Mouse (Mus musculus): ENCODE data around the gene Acin1. TPM values are rescaled to one million over a fixed set of nuclear protein-coding genes. Genes with fewer than 3 reads are reported as not detected.
A peak's percentile ranks its signal among the peaks of the same experiment; 100 is the strongest.
"Not testable (repeated sequence)": the region's sequence is repeated elsewhere in the genome, so short reads cannot be mapped to it uniquely, and the experiment has no call there.

The Acin1 gene
- polyA plus RNA-seq, 1 experiment from 2014 or later, result 90.1 TPM

DNA sequence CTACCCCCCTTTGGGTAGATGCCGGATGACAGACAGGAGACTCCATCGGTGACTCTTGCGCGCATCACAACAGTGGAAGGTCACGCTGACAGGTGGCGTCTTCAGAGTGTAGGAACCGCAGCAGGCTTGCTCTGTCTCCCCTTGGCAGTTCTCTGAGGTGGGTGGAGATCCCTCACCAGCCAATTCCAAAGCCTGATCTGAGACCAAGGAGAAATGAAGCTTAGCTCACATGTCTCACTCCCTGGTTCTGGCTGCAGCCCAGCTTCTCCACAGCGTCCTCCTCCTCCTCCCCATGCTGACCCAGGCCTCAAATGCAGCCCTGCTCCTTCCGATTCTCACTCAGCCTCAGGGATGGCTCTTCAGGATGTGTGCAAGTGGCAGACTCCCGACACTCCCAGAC lies 61.8 kb downstream of the Acin1 start:
- Histone ChIP-seq H3K9me3 (replicated peaks; ENCODE audit: low read length) (no peaks in the 10 kb centered on the region), H3K27ac (no peak overlapping the region), H3K4me2 (ENCODE audit: low read length) (no peak overlapping the region), H3K27me3 (ENCODE audit: insufficient read depth, low read length) (no peaks in the 10 kb centered on the region), H3K9ac (ENCODE audit: low read depth, low read length) (no peak overlapping the region), H3K36me3 (ENCODE audit: insufficient read depth, low read length) (no peaks in the 10 kb centered on the region), H3K4me1 (replicated peaks; ENCODE audit: insufficient read depth, low read length) (no peaks in the 10 kb centered on the region), H3K4me3 (replicated peaks; ENCODE audit: low read depth, low read length) (no peak overlapping the region)
- TF ChIP-seq CTCF (IDR thresholded peaks at IDR 0.05; ENCODE audit: low read depth), result no peak
- 79% methylated on average over 10 of the region's 10 CpGs for WGBS
- DNase-seq (ENCODE audit: low spot score) (no peak), ATAC-seq (replicated peaks; ENCODE audit: low FRiP score, low read depth) (no peak)

DNA sequence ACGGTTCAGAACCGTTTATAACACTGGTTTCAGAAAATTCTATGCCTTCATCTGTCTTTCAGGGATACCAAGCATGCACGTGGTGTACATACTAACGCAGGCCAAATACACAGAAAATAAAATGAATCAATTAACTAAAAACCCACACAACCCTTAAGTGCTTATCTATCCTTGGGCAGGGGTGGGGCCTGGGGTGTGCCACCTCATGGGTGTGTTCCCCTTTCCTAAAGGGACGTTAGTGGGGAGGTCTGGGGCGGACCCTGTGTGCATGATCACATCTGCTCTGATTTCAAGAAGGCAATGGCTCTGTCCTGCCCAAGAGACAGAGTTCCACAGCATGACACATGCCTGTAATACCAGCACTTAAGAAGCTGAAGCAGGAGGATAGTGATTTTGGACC lies 63.4 kb downstream of the Acin1 start:
- 93% methylated on average over 6 of the region's 6 CpGs for WGBS
- Histone ChIP-seq H3K9ac (ENCODE audit: low read depth, low read length) (no peak overlapping the region), H3K27me3 (ENCODE audit: insufficient read depth, low read length) (no peaks in the 10 kb centered on the region), H3K4me2 (ENCODE audit: low read length) (no peak overlapping the region), H3K4me3 (replicated peaks; ENCODE audit: low read depth, low read length) (no peak overlapping the region), H3K4me1 (replicated peaks; ENCODE audit: insufficient read depth, low read length) (no peaks in the 10 kb centered on the region), H3K27ac (no peak overlapping the region), H3K9me3 (replicated peaks; ENCODE audit: low read length) (no peaks in the 10 kb centered on the region), H3K36me3 (ENCODE audit: insufficient read depth, low read length) (no peaks in the 10 kb centered on the region)
- TF ChIP-seq CTCF (IDR thresholded peaks at IDR 0.05; ENCODE audit: low read depth), result no peak
- no peak for ATAC-seq (replicated peaks; ENCODE audit: low FRiP score, low read depth)
- no peak for DNase-seq (ENCODE audit: low spot score)

DNA sequence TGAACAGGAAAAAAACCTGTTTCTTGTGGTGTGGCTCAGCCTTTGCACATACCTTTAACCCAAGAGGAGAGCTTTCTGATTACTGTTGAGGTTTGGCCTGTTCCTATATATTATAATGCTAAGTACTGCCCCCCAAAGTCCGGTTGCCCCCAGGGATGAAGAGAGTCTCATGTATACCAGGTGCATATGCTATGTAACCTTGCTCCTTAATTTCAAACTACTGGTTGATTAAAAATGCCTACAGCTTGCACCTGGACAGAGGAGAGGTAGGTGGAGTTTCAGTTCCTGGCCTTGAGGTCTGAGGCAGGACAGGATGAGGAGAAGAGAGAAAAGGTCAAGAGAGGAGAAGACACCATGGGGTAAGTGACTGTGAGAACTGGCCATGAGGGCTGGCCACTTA lies 65.6 kb downstream of the Acin1 start, which contains the start of gene Psmb11:
TSS of gene Psmb11 (plus strand) at position 301 of the 400 bp plus-strand sequence.
- Histone ChIP-seq H3K27me3 (ENCODE audit: insufficient read depth, low read length) (no peaks in the 10 kb centered on the region), H3K9me3 (replicated peaks; ENCODE audit: low read length) (no peaks in the 10 kb centered on the region), H3K4me2 (ENCODE audit: low read length) (no peak within 1 kb of the TSS), H3K4me3 (replicated peaks; ENCODE audit: low read depth, low read length) (no peak within 1 kb of the TSS), H3K9ac (ENCODE audit: low read depth, low read length) (no peak within 1 kb of the TSS), H3K27ac (no peak within 1 kb of the TSS), H3K36me3 (ENCODE audit: insufficient read depth, low read length) (no peaks in the 10 kb centered on the region), H3K4me1 (replicated peaks; ENCODE audit: insufficient read depth, low read length) (no peaks in the 10 kb centered on the region)
- no peak for DNase-seq (ENCODE audit: low spot score)
- WGBS, result 81% methylated on average over 1 of the region's 1 CpGs
- no peak for TF ChIP-seq CTCF (IDR thresholded peaks at IDR 0.05; ENCODE audit: low read depth)
- no peak for ATAC-seq (replicated peaks; ENCODE audit: low FRiP score, low read depth)

DNA sequence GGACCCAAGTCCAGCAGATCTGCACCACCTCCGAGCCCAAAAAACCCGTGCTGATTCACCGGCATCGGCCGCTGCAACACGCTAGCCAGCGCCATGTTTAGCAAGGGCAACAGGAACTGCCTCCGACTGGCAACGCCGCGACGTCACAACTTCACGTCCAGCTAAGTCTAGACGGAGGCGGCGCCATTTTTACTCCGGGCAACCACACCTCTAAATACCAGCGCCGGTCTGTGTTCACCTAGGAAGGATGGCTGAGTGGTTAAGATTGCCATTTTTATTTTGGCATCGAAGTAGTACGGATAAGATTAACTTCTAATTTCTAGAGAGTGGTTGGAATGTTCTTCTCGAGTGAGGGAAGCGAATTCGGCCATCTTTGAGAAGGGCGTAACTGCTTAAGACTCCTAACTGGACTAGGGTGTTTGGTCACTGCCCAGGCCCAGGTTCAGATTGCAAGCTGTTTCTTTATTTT lies 68.8 kb downstream of the Acin1 start, which contains the start of gene Psmb5:
TSS of gene Psmb5 (minus strand) at position 126 of the 469 bp plus-strand sequence.
- no peak for TF ChIP-seq CTCF (IDR thresholded peaks at IDR 0.05; ENCODE audit: low read depth)

DNA sequence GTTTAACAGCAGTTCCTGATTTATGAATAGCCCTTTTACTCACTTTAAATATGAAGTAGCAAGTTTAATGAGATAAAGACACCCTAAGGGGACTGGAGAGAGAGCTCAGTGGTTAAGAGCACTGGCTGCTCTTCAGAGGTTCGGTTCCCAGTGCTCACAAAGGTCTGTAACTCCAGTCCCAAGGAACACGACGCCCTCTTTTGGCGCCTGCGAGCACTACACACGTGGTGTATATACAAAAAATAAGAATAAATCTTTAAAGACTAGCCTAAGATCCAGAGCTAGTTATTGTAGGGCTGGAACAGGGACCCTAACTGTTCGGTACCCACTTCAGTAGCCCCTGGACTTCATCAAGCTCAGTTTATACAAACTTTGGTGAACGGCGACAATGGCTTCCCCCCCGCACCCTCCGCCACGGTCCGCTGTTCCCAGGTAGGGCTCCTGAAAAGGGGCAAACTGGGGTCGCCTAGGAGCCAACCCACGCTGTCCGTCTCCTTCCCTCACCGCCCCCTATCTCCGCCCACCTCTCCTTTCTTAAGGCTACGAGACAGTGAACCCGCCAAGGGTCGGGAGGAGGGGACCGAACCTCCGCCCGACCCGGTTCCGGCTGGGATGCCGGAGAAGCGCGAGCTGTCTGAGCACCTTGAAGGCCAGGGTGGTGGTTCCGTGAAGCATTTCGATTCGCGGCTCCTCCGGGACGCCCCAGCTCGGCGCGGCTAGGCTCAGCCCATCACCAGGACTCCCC lies 69.4 kb downstream of the Acin1 start:
- Histone ChIP-seq H3K4me2 (ENCODE audit: low read length) (peak overlapping the region; percentile 75), H3K27ac (peak overlapping the region; percentile 81), H3K4me1 (replicated peaks; ENCODE audit: insufficient read depth, low read length) (no peaks in the 10 kb centered on the region), H3K9me3 (replicated peaks; ENCODE audit: low read length) (no peaks in the 10 kb centered on the region), H3K36me3 (ENCODE audit: insufficient read depth, low read length) (peaks cover 13% of the 10 kb centered on the region), H3K27me3 (ENCODE audit: insufficient read depth, low read length) (no peaks in the 10 kb centered on the region), H3K4me3 (replicated peaks; ENCODE audit: low read depth, low read length) (peak overlapping the region; percentile 90), H3K9ac (ENCODE audit: low read depth, low read length) (peak overlapping the region; percentile 83)
- DNase-seq (ENCODE audit: low spot score) (peak; percentile 30), ATAC-seq (replicated peaks; ENCODE audit: low FRiP score, low read depth) (peak; percentile 49)
- WGBS, result 1% methylated on average over 38 of the region's 38 CpGs
- TF ChIP-seq CTCF (IDR thresholded peaks at IDR 0.05; ENCODE audit: low read depth), result peak; percentile 32; the same call in 1 of the 2 replicates

More for the DNA sequence above, 68.8 kb downstream of the Acin1 start, which contains the start of gene Psmb5:
- Histone ChIP-seq H3K4me1 (replicated peaks; ENCODE audit: insufficient read depth, low read length) (no peaks in the 10 kb centered on the region), H3K36me3 (ENCODE audit: insufficient read depth, low read length) (peaks cover 7% of the 10 kb centered on the region), H3K9ac (ENCODE audit: low read depth, low read length) (peak within 1 kb of the TSS; percentile 83), H3K9me3 (replicated peaks; ENCODE audit: low read length) (no peaks in the 10 kb centered on the region), H3K27ac (peak within 1 kb of the TSS; percentile 81), H3K27me3 (ENCODE audit: insufficient read depth, low read length) (no peaks in the 10 kb centered on the region), H3K4me3 (replicated peaks; ENCODE audit: low read depth, low read length) (peak within 1 kb of the TSS; percentile 90), H3K4me2 (ENCODE audit: low read length) (peak within 1 kb of the TSS; percentile 75)
- ATAC-seq (replicated peaks; ENCODE audit: low FRiP score, low read depth) (peak; percentile 90), DNase-seq (ENCODE audit: low spot score) (peak; percentile 97)
- under 1% methylated on average over 25 of the region's 25 CpGs for WGBS

DNA sequence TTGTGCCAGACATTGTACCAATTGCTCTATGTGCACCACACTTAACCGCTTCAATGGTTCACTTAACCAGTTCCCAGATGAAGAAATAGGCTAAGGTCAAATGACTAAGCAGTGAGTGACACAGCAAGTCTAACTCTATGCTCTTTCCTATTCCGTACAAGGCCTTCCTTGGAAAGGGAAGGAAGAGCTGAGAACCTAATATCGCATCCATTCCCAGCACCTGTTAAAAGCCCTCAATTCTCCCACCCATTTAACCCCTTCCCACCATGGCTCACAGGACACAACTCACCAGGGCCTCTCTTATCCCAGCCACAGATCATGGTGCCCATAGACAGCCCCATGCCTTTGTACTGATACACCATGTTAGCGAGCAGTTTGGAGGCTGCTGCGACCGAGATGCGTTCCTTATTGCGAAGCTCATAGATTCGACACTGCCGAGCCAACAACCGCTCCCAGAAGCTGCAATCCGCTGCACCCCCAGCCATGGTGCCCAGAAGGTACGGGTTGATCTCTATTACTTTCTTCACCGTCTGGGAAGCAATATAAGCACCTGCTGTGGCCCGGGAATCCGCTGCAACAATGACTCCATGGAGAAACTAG lies 70.4 kb downstream of the Acin1 start:
- ATAC-seq (replicated peaks; ENCODE audit: low FRiP score, low read depth) (no peak), DNase-seq (ENCODE audit: low spot score) (no peak)
- peaks cover 13% of the 10 kb centered on the region for H3K36me3 ChIP-seq (ENCODE audit: insufficient read depth, low read length)
- WGBS, result 91% methylated on average over 16 of the region's 16 CpGs
- H3K4me1 ChIP-seq (replicated peaks; ENCODE audit: insufficient read depth, low read length), result no peaks in the 10 kb centered on the region
- no peak for TF ChIP-seq CTCF (IDR thresholded peaks at IDR 0.05; ENCODE audit: low read depth)
- no peak overlapping the region for H3K4me3 ChIP-seq (replicated peaks; ENCODE audit: low read depth, low read length)
- no peaks in the 10 kb centered on the region for H3K27me3 ChIP-seq (ENCODE audit: insufficient read depth, low read length)
- H3K4me2 ChIP-seq (ENCODE audit: low read length), result no peak overlapping the region
- H3K9me3 ChIP-seq (replicated peaks; ENCODE audit: low read length), result no peaks in the 10 kb centered on the region
- no peak overlapping the region for H3K27ac ChIP-seq
- H3K9ac ChIP-seq (ENCODE audit: low read depth, low read length), result no peak overlapping the region

DNA sequence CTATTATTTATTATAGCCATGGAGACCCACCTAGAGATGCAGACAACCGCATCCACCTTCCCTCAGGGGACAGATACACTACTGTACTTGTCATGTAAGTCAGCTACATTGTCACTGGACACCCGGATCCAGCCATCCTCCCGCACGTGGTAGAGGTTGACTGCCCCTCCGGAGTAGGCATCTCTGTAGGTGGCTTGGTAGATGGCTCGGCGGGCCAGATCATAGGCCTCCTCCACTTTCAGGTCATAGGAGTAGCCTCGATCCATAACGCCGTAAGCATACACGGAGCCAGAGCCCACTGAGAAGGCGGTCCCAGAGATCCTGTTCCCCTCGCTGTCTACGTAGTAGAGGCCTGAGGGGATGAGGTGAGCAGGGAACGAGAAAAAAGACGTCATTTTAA lies 72.6 kb downstream of the Acin1 start:
- not testable (repeated sequence) for H3K4me3 ChIP-seq (replicated peaks; ENCODE audit: low read depth, low read length); H3K4me2 ChIP-seq (ENCODE audit: low read length); H3K4me1 ChIP-seq (replicated peaks; ENCODE audit: insufficient read depth, low read length); H3K27me3 ChIP-seq (ENCODE audit: insufficient read depth, low read length); H3K9me3 ChIP-seq (replicated peaks; ENCODE audit: low read length); ATAC-seq (replicated peaks; ENCODE audit: low FRiP score, low read depth); H3K27ac ChIP-seq; DNase-seq (ENCODE audit: low spot score); H3K9ac ChIP-seq (ENCODE audit: low read depth, low read length)
- 79% methylated on average over 16 of the region's 16 CpGs for WGBS
- peaks cover 13% of the 10 kb centered on the region for H3K36me3 ChIP-seq (ENCODE audit: insufficient read depth, low read length)
